Mouse (Mus musculus): ENCODE measurements around the gene Msh3. TPM values are rescaled to one million over a fixed set of nuclear protein-coding genes. Genes with fewer than 3 reads are reported as not detected.
"Not testable (repeated sequence)": the region's sequence is repeated elsewhere in the genome, so short reads cannot be mapped to it uniquely, and the experiment has no call there.

Gene Msh3
- polyA plus RNA-seq (2015; fragmentation: Nextera tagmentation; extraction: Ambion mirVana) = 31.9 and 32.2 TPM in 2 replicates

DNA sequence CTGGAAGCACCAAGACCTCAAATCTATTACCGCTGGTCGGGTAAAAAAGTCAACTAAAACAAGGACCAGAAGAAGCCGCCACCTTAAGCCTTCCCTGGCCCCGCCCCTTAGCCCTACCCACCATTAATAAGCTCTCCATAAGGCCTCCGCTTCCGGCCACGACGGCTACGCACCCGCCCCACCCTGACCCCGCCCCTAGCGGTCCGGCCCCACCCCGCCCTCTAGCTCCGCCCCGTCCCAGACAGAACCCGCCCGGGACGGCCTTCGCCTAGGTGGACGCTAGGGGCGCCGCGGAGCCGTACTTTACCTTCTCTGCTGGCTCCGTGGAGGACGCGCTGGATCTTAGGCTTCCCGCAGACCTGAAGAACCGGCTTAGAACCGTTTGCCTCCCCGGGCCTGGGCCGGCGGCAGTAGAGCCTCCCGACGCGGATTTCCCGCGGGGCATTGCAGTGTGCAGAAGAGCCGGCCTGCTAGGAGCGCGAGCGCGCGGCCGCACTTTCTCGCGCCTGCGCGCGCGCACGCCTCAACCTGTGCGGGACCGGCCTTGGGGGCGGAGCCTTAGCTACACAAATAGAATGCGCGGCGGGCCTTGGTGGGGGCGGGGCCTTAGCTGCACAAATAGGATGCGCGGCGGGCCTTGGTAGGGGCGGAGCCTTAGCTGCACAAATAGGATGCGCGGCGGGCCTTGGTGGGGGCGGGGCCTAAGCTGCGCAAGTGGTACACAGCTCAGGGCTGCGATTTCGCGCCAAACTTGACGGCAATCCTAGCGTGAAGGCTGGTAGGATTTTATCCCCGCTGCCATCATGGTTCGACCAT is at the start of gene Msh3, which contains the start of gene Dhfr:
Msh3 (minus strand) TSS at position 548 of the 816 bp plus-strand sequence.
Dhfr (plus strand) TSS at position 271 of the 816 bp plus-strand sequence.
- Histone ChIP-seq H3K4me1 (peaks cover 23% of the 10 kb centered on the region), H3K9me3 (no peaks in the 10 kb centered on the region), H3K4me2 (replicated peaks) (peak within 1 kb of the TSS; percentile 96), H3K36me3 (peaks cover 26% of the 10 kb centered on the region), H3K27me3 (no peaks in the 10 kb centered on the region), H3K4me3 (peak within 1 kb of the TSS; percentile 72), H3K27ac (peak within 1 kb of the TSS; percentile 89), H3K9ac (peak within 1 kb of the TSS; percentile 78)
- under 1% methylated on average over 76 of the region's 76 CpGs for WGBS
- ATAC-seq (ENCODE audit: low FRiP score, low read depth) = peak; percentile 96

DNA sequence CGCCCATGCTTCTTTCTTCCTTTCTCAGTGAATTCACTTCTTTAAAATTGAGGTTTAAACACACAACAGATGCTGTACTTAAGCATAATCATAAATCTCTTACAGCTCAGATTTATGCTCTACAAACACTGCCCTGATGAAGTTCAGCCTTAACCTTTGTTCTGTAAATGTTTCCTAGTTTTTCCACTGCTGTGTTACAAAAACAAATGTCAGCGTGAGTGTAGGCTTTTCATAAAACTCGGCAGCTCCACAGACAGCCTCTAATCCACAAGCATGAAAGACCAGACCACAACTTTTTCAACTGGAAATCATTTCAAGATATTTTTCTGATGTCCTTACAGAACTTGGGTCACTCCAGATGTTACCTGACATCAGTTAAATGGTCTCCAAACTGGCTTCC is 48.7 kb upstream of the Msh3 start:
- no peak overlapping the region for H3K4me3 ChIP-seq
- ATAC-seq (ENCODE audit: low FRiP score, low read depth) = no peak
- no peak overlapping the region for H3K27ac ChIP-seq
- no peak overlapping the region for H3K9ac ChIP-seq
- no peaks in the 10 kb centered on the region for H3K9me3 ChIP-seq
- no peaks in the 10 kb centered on the region for H3K4me1 ChIP-seq
- H3K27me3 ChIP-seq = no peaks in the 10 kb centered on the region
- H3K4me2 ChIP-seq (replicated peaks) = no peak overlapping the region
- H3K36me3 ChIP-seq = no peaks in the 10 kb centered on the region
- 66% methylated on average over 3 of the region's 3 CpGs for WGBS

DNA sequence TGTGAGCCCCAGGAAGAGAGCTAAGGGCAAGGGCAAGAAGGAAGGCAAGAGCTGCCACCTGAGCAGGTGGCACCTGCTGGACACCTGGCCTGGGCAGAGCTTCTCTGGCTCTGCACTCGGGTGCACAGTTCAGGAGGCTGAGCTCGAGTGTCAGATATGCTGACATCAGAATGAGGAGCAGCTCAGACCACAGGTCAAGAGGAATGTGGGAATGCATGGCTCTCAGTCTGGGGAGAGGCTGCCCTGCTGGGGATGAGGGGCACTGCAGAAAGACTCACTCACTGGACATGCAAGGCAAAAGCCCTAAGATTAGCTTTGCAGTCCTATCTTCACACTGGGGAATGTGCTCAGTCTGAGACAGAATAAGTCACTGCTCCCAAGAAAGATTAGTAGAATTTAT is 47.3 kb upstream of the Msh3 start:
- no peak overlapping the region for H3K4me2 ChIP-seq (replicated peaks)
- H3K36me3 ChIP-seq = no peaks in the 10 kb centered on the region
- no peaks in the 10 kb centered on the region for H3K4me1 ChIP-seq
- H3K27me3 ChIP-seq = no peaks in the 10 kb centered on the region
- 63% methylated on average over 2 of the region's 2 CpGs for WGBS
- H3K27ac ChIP-seq = no peak overlapping the region
- no peak for ATAC-seq (ENCODE audit: low FRiP score, low read depth)
- H3K9me3 ChIP-seq = no peaks in the 10 kb centered on the region
- H3K9ac ChIP-seq = no peak overlapping the region
- no peak overlapping the region for H3K4me3 ChIP-seq

DNA sequence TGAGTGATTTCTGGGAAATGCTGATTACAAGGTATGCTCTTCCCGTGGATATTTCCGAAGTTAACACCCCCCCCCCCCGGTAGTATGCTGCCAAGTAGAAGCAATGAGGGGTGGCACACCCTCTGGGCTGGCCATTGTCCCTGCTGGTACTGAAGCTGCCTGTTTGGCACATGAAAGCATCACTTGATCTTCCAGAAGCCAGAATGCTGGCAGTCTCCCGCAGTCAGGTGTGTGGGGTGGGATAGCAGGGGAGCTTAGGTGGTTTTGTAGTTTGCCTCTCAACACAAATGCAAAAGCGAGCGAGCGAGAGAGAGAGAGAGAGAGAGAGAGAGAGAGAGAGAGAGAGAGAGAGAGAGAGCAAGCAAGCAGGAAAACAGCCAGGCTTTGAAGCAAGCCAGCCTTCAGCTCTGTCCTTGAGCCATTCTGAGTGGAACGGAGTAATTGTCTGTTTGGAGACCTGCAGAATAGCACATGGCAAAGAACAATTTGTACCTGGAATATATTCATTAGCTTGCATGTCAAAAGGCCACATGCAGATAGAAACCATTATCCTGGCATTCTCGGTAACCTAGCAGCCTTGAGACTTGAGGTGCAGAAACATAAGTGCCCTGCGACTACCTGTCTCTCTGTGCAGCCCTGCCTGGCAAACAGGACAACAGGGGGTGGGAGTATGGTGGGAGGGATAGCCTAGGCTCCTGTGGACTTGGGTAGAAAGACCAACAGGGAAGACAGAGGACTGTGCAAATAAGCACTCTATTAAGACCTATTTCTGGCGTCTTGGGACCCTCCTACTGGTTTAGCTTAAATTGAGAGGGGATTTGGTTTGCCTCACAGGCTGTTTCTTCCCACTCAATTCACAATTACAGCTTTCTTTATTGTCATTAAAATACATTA is 43.9 kb upstream of the Msh3 start:
- Histone ChIP-seq H3K4me2 (replicated peaks) (no peak overlapping the region), H3K9ac (no peak overlapping the region), H3K9me3 (no peaks in the 10 kb centered on the region), H3K27me3 (no peaks in the 10 kb centered on the region), H3K27ac (no peak overlapping the region), H3K4me1 (no peaks in the 10 kb centered on the region), H3K36me3 (no peaks in the 10 kb centered on the region), H3K4me3 (no peak overlapping the region)
- ATAC-seq (ENCODE audit: low FRiP score, low read depth) = no peak
- WGBS = 70% methylated on average over 11 of the region's 11 CpGs

- no peaks in the 10 kb centered on the region for H3K4me1 ChIP-seq
- H3K27me3 ChIP-seq = no peaks in the 10 kb centered on the region
- no peak overlapping the region for H3K4me3 ChIP-seq
- no peak overlapping the region for H3K27ac ChIP-seq
- no peaks in the 10 kb centered on the region for H3K36me3 ChIP-seq
- 79% methylated on average over 12 of the region's 12 CpGs for WGBS
- ATAC-seq (ENCODE audit: low FRiP score, low read depth) = no peak
- no peak overlapping the region for H3K4me2 ChIP-seq (replicated peaks)
- H3K9ac ChIP-seq = no peak overlapping the region
- H3K9me3 ChIP-seq = no peaks in the 10 kb centered on the region
These were observed 38.4 kb upstream of the Msh3 start for GRCm38 (mm10) chr13:92393047-92393661.

DNA sequence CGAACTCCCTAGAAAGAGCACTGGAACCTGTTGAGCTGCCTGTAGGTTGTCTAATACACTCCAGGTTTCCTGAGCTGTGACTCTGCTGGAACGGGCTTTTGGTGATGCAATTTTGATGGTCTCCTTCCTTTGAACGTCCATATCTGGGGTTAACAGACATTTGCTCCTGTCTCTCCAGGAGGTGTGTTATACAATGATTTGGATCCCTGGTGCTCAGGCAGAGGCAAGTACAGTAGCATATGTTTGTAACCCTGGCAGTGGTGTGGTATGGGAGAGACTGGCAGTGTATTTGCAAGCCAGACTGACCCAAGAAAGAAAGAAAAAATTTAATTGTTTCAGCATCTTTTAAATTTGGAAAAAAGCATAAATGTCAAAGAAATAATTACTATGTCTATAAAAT is 32.6 kb upstream of the Msh3 start:
- 87% methylated on average over 3 of the region's 3 CpGs for WGBS
- Histone ChIP-seq H3K9me3 (no peaks in the 10 kb centered on the region), H3K36me3 (peaks cover 32% of the 10 kb centered on the region), H3K4me3 (no peak overlapping the region), H3K4me2 (replicated peaks) (no peak overlapping the region), H3K4me1 (no peaks in the 10 kb centered on the region), H3K27ac (no peak overlapping the region), H3K27me3 (no peaks in the 10 kb centered on the region), H3K9ac (no peak overlapping the region)
- no peak for ATAC-seq (ENCODE audit: low FRiP score, low read depth)

GRCm38 (mm10) chr13:92371466-92371865 is 16.7 kb upstream of the Msh3 start:
- H3K9me3 ChIP-seq; ATAC-seq (ENCODE audit: low FRiP score, low read depth); H3K9ac ChIP-seq; H3K27ac ChIP-seq; H3K4me2 ChIP-seq (replicated peaks); H3K4me1 ChIP-seq; H3K4me3 ChIP-seq; H3K27me3 ChIP-seq: not testable (repeated sequence)
- 94% methylated on average over 6 of the region's 6 CpGs for WGBS
- H3K36me3 ChIP-seq = peaks cover 57% of the 10 kb centered on the region

DNA sequence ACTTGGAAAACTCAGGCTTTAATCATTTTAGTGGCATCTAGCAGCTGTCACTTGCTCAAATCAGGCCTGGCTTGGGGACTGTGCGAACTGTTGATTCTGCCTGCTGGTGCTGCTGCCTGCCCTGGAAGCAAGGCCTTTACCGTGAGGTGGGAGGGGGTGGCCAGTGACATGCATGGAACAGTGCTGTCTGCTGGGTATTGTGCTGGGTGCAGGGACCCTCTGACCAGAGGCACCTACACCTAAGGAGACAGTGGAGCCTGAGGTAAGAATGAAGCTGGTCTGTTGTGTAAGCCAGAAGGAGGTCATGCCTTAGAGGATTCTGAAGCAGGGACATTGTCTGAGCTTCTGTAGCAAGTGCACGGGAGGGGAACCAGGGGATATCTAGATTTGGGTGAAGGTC is 16.0 kb upstream of the Msh3 start:
- Histone ChIP-seq H3K4me3 (no peak overlapping the region), H3K27me3 (no peaks in the 10 kb centered on the region), H3K4me2 (replicated peaks) (no peak overlapping the region), H3K36me3 (peaks cover 57% of the 10 kb centered on the region), H3K9me3 (no peaks in the 10 kb centered on the region), H3K4me1 (no peaks in the 10 kb centered on the region), H3K9ac (no peak overlapping the region), H3K27ac (no peak overlapping the region)
- WGBS = 91% methylated on average over 3 of the region's 3 CpGs
- no peak for ATAC-seq (ENCODE audit: low FRiP score, low read depth)

- 64% methylated on average over 4 of the region's 4 CpGs for WGBS
- H3K27me3 ChIP-seq = no peaks in the 10 kb centered on the region
- no peak overlapping the region for H3K9ac ChIP-seq
- no peak overlapping the region for H3K4me2 ChIP-seq (replicated peaks)
- ATAC-seq (ENCODE audit: low FRiP score, low read depth) = no peak
- H3K4me1 ChIP-seq = no peaks in the 10 kb centered on the region
- no peak overlapping the region for H3K27ac ChIP-seq
- H3K9me3 ChIP-seq = no peaks in the 10 kb centered on the region
- H3K36me3 ChIP-seq = peaks cover 48% of the 10 kb centered on the region
- no peak overlapping the region for H3K4me3 ChIP-seq
These were observed 10.5 kb upstream of the Msh3 start for GRCm38 (mm10) chr13:92365312-92365711.

- no peaks in the 10 kb centered on the region for H3K27me3 ChIP-seq
- 87% methylated on average over 2 of the region's 2 CpGs for WGBS
- H3K4me3 ChIP-seq = no peak overlapping the region
- no peak overlapping the region for H3K4me2 ChIP-seq (replicated peaks)
- no peaks in the 10 kb centered on the region for H3K9me3 ChIP-seq
- H3K36me3 ChIP-seq = peaks cover 38% of the 10 kb centered on the region
- no peak for ATAC-seq (ENCODE audit: low FRiP score, low read depth)
- peaks cover 1% of the 10 kb centered on the region for H3K4me1 ChIP-seq
- H3K27ac ChIP-seq = no peak overlapping the region
- no peak overlapping the region for H3K9ac ChIP-seq
These were observed 6.8 kb upstream of the Msh3 start for GRCm38 (mm10) chr13:92361609-92362008.

- no peak overlapping the region for H3K9ac ChIP-seq
- H3K4me3 ChIP-seq = no peak overlapping the region
- no peak overlapping the region for H3K4me2 ChIP-seq (replicated peaks)
- H3K4me1 ChIP-seq = peaks cover 23% of the 10 kb centered on the region
- H3K36me3 ChIP-seq = peaks cover 33% of the 10 kb centered on the region
- no peak for ATAC-seq (ENCODE audit: low FRiP score, low read depth)
- WGBS = 66% methylated on average over 2 of the region's 2 CpGs
- H3K9me3 ChIP-seq = no peaks in the 10 kb centered on the region
- H3K27ac ChIP-seq = no peak overlapping the region
- H3K27me3 ChIP-seq = no peaks in the 10 kb centered on the region
These were observed 2.8 kb upstream of the Msh3 start for GRCm38 (mm10) chr13:92357644-92358043.

- Histone ChIP-seq H3K9ac (0 out of 2 replicates have a peak overlapping the region, but pooled peaks have one; percentile 48), H3K27ac (no peak overlapping the region), H3K9me3 (no peaks in the 10 kb centered on the region), H3K36me3 (peaks cover 30% of the 10 kb centered on the region), H3K27me3 (no peaks in the 10 kb centered on the region), H3K4me2 (replicated peaks) (peak overlapping the region; percentile 96), H3K4me3 (peak overlapping the region; percentile 72), H3K4me1 (peaks cover 23% of the 10 kb centered on the region)
- no peak for ATAC-seq (ENCODE audit: low FRiP score, low read depth)
- WGBS = 76% methylated on average over 7 of the region's 7 CpGs
These were observed 1.6 kb upstream of the Msh3 start for GRCm38 (mm10) chr13:92356376-92356775.

All from limb, embryonic 13.5 days (tissue).